In genomic region chr11:89419863-89420262, GRCm38 (mm10) we compare ENCODE assay signal across 20 mouse cellular contexts.
A peak's percentile ranks its signal among the peaks of the same experiment; 100 is the strongest.
DNase-seq lines count a peak whose midpoint lies in the region; ATAC-seq lines count a peak whose summit lies in the region.
"Had no signal": no experiment of that assay in that cellular context is flagged by ENCODE, and none has a peak within 500 bp of the region (broad histone marks: within the 10 kb centered on the region; RNA-seq: fewer than 3 reads in every experiment).

No protein-coding gene starts in this region.

- no peak overlapping the region for H3K4me2 ChIP-seq in liver, embryonic 12.5 days
- H3K4me2 ChIP-seq in liver, embryonic 11.5 days, result no peak overlapping the region
- H3K4me2 ChIP-seq in liver, embryonic 13.5 days, result no peak overlapping the region

- no peaks in the 10 kb centered on the region for H3K9me3 ChIP-seq in liver, embryonic 12.5 days (replicated peaks)
- H3K9me3 ChIP-seq in liver, embryonic 11.5 days (ENCODE audit: control insufficient read depth, low read length), result no peaks in the 10 kb centered on the region
- H3K9me3 ChIP-seq in liver, embryonic 13.5 days (replicated peaks), result no peaks in the 10 kb centered on the region

- DNase-seq in heart, adult 11 months, result peak; percentile 52
- no peak for DNase-seq in heart, postnatal 25 days (ENCODE audit: low spot score)
- no peak for DNase-seq in liver, embryonic 11.5 days (ENCODE audit: low spot score)
- no peak for DNase-seq in liver, embryonic 13.5 days
- DNase-seq in liver, result no peak
- DNase-seq: adrenal gland, adult 2 months; adrenal gland, adult 8-10 months; adrenal gland, postnatal 10 days; adrenal gland, postnatal 14 days; adrenal gland, postnatal 25 days; adrenal gland, postnatal 36 days; B cell, adult 2 months; cerebellum, adult 11 months; cerebellum, adult 11-12 months; cerebellum, adult 18-20 months had no signal

- 59% methylated on average over 2 of the region's 2 CpGs for WGBS in liver, embryonic 12.5 days (ENCODE audit: insufficient replicate concordance)
- WGBS in liver, embryonic 11.5 days, result 67% methylated on average over 2 of the region's 2 CpGs
- 67% methylated on average over 2 of the region's 2 CpGs for WGBS in liver, embryonic 13.5 days (ENCODE audit: insufficient replicate concordance)

- intact Hi-C loops in heart, postnatal 25 days (cut with DNase I), result no loop called here

- no peaks in the 10 kb centered on the region for H3K4me1 ChIP-seq in liver, embryonic 12.5 days
- no peaks in the 10 kb centered on the region for H3K4me1 ChIP-seq in liver, embryonic 11.5 days (replicated peaks; ENCODE audit: control insufficient read depth, insufficient read depth, low read length)
- H3K4me1 ChIP-seq in liver, embryonic 13.5 days (replicated peaks), result no peaks in the 10 kb centered on the region

- no peak overlapping the region for H3K4me3 ChIP-seq in liver, embryonic 12.5 days
- no peak overlapping the region for H3K4me3 ChIP-seq in liver, embryonic 11.5 days (ENCODE audit: low read depth, low read length)
- H3K4me3 ChIP-seq in liver, embryonic 13.5 days (replicated peaks), result no peak overlapping the region

- 0 out of 2 replicates have a peak overlapping the region, but pooled peaks have one; percentile 8 for H3K27ac ChIP-seq in liver, embryonic 12.5 days
- no peak overlapping the region for H3K27ac ChIP-seq in liver, embryonic 11.5 days (ENCODE audit: low read depth, low read length)
- peak overlapping the region; percentile 9; the same call in 1 of the 2 replicates for H3K27ac ChIP-seq in liver, embryonic 13.5 days

- no peak for ATAC-seq in liver, embryonic 12.5 days
- ATAC-seq in liver, embryonic 11.5 days (replicated peaks; ENCODE audit: low FRiP score), result no peak
- ATAC-seq in liver, embryonic 13.5 days (ENCODE audit: low read depth), result peak; percentile 65
- ATAC-seq: activated CD4-positive, CD25-positive, alpha-beta regulatory T cell, adult 4 months; CD4-positive, CD25-positive, alpha-beta regulatory T cell, adult 4 months; Patski had no signal

- no peak overlapping the region for H3K9ac ChIP-seq in liver, embryonic 12.5 days
- no peak overlapping the region for H3K9ac ChIP-seq in liver, embryonic 11.5 days (ENCODE audit: low read depth, low read length)
- H3K9ac ChIP-seq in liver, embryonic 13.5 days, result no peak overlapping the region

- H3K36me3 ChIP-seq in liver, embryonic 12.5 days, result no peaks in the 10 kb centered on the region
- H3K36me3 ChIP-seq in liver, embryonic 11.5 days (ENCODE audit: control insufficient read depth, insufficient read depth, low read length), result no peaks in the 10 kb centered on the region
- H3K36me3 ChIP-seq in liver, embryonic 13.5 days, result no peaks in the 10 kb centered on the region
- H3K36me3 ChIP-seq: G1E had no signal

- H3K27me3 ChIP-seq in liver, embryonic 12.5 days (replicated peaks), result no peaks in the 10 kb centered on the region
- no peaks in the 10 kb centered on the region for H3K27me3 ChIP-seq in liver, embryonic 11.5 days (replicated peaks; ENCODE audit: control insufficient read depth, insufficient read depth, low read length)
- no peaks in the 10 kb centered on the region for H3K27me3 ChIP-seq in liver, embryonic 13.5 days
- H3K27me3 ChIP-seq: Patski had no signal
